Comparison of ENCODE assay signal across 27 mouse cellular contexts in the genomic region with DNA sequence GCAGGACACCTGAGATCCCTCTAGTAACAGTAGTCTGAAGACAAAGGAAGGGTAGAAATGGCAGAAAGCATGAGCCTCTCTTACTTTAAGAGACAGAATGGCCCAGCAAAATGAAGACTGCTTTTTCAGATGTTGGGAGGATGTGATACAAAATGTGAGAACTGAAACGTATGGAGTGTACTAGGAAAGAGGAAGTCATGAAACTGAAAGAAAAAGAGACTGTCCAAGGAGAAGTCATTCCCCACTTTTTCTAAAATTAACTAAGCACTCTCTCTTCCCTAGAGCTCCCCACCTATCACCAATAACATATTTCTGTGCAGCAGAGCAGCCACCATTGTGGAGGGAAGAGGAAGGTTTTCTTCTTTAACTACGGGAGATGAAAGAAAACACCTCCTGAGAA. TPM values are rescaled to one million over a fixed set of nuclear protein-coding genes. Genes with fewer than 3 reads are reported as not detected.
"Had no signal": no experiment of that assay in that cellular context is flagged by ENCODE, and none has a peak within 500 bp of the region (broad histone marks: within the 10 kb centered on the region; RNA-seq: fewer than 3 reads in every experiment).

A gene (plus strand): TSS at position 322 of the 400 bp plus-strand sequence.

- ATAC-seq: midbrain, embryonic 13.5 days; midbrain, embryonic 16.5 days had no signal

- DNase-seq: kidney, adult 18-20 months; kidney, adult 9 months; kidney, postnatal 14 days; kidney, postnatal 4 days; lung, adult 2 months; lung, postnatal 14 days; lung, postnatal 4 days; thymus, adult 2 months; thymus, postnatal 14 days; thymus, postnatal 4 days had no signal

- H3K4me3 ChIP-seq: limb, embryonic 10.5 days; limb, embryonic 13.5 days; liver, embryonic 15.5 days; megakaryocyte, embryonic 14.5 days; midbrain, embryonic 10.5 days; midbrain, embryonic 13.5 days had no signal

- H3K27me3 ChIP-seq: limb, embryonic 13.5 days; liver, embryonic 15.5 days; megakaryocyte, embryonic 14.5 days; midbrain, embryonic 13.5 days had no signal

- H3K4me2 ChIP-seq: limb, embryonic 13.5 days; liver, embryonic 11.5 days; liver, embryonic 15.5 days; midbrain, embryonic 13.5 days had no signal

- H3K4me1 ChIP-seq: limb, embryonic 10.5 days; limb, embryonic 13.5 days; liver, embryonic 15.5 days; megakaryocyte, embryonic 14.5 days; midbrain, embryonic 10.5 days; midbrain, embryonic 13.5 days had no signal

- H3K36me3 ChIP-seq: limb, embryonic 10.5 days; limb, embryonic 13.5 days; liver, embryonic 15.5 days; midbrain, embryonic 10.5 days; midbrain, embryonic 13.5 days had no signal

- H3K9ac ChIP-seq: limb, embryonic 13.5 days; liver, embryonic 15.5 days; midbrain, embryonic 13.5 days had no signal

- H3K9me3 ChIP-seq: limb, embryonic 10.5 days; limb, embryonic 13.5 days; liver, embryonic 15.5 days; megakaryocyte, embryonic 14.5 days; midbrain, embryonic 10.5 days; midbrain, embryonic 13.5 days had no signal

- H3K27ac ChIP-seq: limb, embryonic 10.5 days; limb, embryonic 13.5 days; liver, embryonic 15.5 days; midbrain, embryonic 10.5 days; midbrain, embryonic 13.5 days had no signal

RNA-seq across cellular contexts. Expression of the gene that starts here (rescaled TPM):
- total RNA-seq: layer of hippocampus, adult 18-20 months; layer of hippocampus, postnatal 14 days; left cerebral cortex, adult 8-10 months; left cerebral cortex, postnatal 14 days had no signal
- polyA plus RNA-seq: kidney, embryonic 16.5 days; limb, embryonic 10.5 days; limb, embryonic 13.5 days; liver, embryonic 11.5 days; lung, embryonic 16.5 days; midbrain, embryonic 10.5 days; midbrain, embryonic 13.5 days; midbrain, embryonic 16.5 days; neural tube, embryonic 11.5 days; neural tube, embryonic 14.5 days; stomach, embryonic 16.5 days had no signal
